Mouse (Mus musculus): ENCODE results near the gene 1700092M07Rik.

1700092M07Rik gene

GRCm38 (mm10) chr19:8745382-8745781 is 4.9 kb downstream of the 1700092M07Rik start:
- DNase-seq: no peak

GRCm38 (mm10) chr19:8747368-8747767 is 6.8 kb downstream of the 1700092M07Rik start:
- no peak for DNase-seq

- no peak for DNase-seq
These were observed 15.1 kb downstream of the 1700092M07Rik start for GRCm38 (mm10) chr19:8755652-8756051.

DNA sequence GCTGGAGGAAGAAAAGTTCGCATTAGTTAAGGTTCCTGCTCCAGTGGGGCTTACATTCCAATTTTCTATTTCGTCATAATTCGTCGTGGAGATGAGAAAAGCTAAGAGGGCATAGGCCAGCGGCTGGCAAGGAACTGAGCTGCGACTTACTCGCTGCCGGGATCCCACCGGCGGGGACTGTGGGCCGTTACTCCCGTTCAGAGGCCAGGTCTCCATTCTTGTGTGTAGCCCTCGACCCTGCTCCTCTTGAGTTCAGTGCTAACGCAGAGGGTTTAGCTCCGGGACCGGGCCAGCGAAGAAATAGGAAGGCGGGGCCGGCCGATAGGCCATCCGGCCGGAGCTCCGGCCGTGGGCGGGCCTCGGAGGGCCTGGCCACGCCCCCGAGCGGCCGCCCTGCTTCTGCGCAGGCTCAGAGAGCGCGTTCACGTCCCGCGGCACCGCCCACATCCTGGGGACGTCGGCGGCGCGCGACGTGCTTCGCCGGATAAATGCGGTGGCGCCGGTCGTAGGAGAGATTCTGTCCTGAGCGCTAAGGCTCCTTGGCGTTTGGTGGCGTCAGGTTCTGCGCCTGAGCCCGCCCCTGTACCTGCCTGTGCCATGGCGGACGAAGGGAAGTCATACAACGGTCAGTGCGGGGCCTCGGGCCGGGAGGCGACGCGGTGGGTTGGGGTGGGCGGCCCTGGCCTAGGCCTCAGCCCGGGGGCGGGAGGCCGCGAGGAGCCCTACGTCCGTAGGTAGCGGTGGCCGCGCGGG is 16.3 kb downstream of the 1700092M07Rik start, which contains the start of gene Nxf1:
Gene Nxf1, plus strand, starts transcription at position 439 of the 753 bp plus-strand sequence.
- peak; percentile 88 to 93 for DNase-seq

- no peak for DNase-seq
These were observed 17.0 kb downstream of the 1700092M07Rik start for GRCm38 (mm10) chr19:8757471-8757998.

DNA sequence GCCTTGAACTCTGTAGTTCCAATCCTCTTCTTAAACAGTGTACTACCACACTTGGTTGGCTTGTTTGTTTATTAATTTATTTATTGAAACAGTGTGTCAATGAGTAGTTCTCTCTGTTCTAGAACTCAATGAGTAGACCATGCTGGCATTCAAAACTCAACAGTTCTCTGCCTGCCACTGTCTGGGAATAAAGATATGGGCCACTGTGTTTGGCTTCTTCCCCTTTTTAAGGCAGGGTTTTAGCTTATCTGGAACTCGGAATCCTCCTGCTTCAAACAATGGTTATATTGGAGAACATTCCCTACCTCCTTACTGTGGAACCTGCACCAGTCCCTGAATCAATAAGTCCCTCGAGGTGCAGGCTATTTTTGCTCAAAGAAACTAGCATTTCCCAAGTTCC is 18.4 kb downstream of the 1700092M07Rik start:
- DNase-seq: no peak

GRCm38 (mm10) chr19:8760757-8761156 is 20.2 kb downstream of the 1700092M07Rik start:
- DNase-seq: no peak

DNA sequence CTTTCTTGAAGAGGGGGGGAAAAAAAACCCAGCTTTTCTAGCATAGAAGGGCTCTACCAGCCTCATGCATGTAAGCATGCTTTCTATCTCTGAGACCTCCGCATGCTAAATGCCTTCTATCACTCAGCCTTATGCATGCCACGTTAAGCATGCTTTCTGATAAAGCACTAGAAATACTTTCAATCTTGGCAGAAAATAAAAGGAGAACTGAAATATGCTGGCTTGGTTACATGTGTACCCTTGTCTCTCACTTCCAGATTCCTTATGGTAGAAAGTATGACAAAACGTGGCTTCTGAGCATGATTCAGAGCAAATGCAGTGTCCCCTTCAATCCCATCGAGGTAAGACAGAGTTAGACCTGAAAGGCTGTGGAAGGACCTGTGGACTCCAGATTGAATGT is 22.8 kb downstream of the 1700092M07Rik start:
- no peak for DNase-seq

GRCm38 (mm10) chr19:8765562-8765961 is 25.0 kb downstream of the 1700092M07Rik start:
- no peak for DNase-seq

GRCm38 (mm10) chr19:8770567-8771270 is 30.2 kb downstream of the 1700092M07Rik start, which contains the start of gene Tmem223:
Tmem223 (plus strand) TSS chr19:8770996.
- DNase-seq: peak; percentile 71 to 80

GRCm38 (mm10) chr19:8772996-8773395 is 32.5 kb downstream of the 1700092M07Rik start:
- no peak for DNase-seq

DNA sequence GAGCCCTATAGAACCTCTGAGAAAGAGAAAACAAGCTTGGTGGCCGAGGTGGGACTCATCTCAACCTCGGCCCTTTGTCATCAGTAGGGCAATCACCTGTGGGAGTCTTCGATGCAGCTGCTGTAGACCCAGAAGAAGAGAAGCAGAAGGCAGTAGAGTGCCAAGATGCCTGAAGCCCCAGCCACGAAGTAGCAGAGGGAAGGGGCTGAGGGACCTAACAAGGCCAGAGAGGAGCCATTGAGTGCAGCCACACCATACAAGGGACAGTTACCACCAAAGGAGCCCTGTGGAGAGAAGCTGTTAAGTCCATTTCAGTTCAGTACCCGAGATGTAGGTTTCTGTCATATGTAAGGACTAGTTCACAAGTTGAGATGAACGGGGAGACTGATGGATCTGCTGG is 32.9 kb downstream of the 1700092M07Rik start:
- DNase-seq: no peak

- DNase-seq: peak; percentile 92 to 96
These were observed 33.7 kb downstream of the 1700092M07Rik start, which contains the start of gene Tmem179b for GRCm38 (mm10) chr19:8774086-8774835. Tmem179b (minus strand) TSS chr19:8774467.

- peak; percentile 26 to 27 for DNase-seq
These were observed 34.5 kb downstream of the 1700092M07Rik start for GRCm38 (mm10) chr19:8774951-8775421.

DNA sequence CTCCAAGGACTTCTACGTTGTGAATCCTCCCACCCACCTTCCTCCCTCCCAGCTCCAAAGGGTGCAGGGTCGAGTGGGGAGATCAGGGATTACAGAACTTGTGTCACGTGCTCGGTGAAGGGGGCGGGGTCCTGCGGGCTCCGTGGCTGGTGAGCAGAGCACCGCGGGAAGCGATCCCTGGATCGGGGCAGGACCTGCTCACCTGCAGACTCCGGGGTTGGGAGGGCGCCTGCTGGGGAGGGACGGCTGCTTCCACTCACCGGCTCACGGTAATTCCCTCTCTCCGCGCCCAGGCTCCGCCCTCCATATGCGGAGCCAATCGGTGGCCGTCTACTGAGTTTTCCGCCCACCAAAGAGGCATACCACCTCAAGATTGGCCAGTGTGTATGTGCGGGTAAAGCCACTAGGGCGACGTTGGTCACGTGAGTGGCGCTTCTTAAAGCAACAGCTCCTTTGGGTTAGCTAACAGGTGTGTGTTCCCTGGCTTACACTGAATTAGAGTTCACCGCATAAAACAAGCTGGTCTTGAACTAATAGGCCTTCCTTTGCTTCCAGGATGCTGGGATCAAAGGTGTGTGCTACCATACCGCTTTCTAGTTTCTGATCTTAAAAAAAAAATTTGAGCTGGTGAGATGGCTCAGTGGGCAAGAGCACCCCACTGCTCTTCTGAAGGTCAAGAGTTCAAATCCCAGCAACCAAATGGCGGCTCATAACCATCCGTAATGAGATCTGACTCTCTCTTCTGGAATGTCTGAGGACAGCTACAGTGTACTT is 45.7 kb downstream of the 1700092M07Rik start, which contains the start of gene Taf6l:
Gene Taf6l, minus strand, starts transcription at position 410 of the 774 bp plus-strand sequence.
- peak; percentile 97 to 98 for DNase-seq

DNA sequence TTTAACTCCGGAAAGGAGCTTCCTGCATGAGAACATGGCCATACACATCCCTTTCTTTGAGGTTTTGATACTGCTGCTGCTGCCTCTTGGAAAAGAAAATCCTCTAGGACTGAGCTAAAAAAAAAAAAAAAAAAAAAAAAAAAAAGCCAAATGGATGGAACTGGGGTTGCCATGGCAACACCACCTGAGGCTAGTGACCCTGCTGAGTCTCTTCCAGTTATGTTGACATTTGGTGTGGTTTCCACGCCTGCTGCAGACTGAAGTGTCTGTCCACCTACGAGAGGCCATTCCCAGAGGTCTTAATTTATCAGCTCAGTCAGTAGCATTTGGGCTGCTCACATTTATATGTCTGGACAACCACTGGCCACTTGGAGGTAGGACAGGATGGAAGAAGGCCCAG is 48.0 kb downstream of the 1700092M07Rik start:
- DNase-seq: no peak

DNA sequence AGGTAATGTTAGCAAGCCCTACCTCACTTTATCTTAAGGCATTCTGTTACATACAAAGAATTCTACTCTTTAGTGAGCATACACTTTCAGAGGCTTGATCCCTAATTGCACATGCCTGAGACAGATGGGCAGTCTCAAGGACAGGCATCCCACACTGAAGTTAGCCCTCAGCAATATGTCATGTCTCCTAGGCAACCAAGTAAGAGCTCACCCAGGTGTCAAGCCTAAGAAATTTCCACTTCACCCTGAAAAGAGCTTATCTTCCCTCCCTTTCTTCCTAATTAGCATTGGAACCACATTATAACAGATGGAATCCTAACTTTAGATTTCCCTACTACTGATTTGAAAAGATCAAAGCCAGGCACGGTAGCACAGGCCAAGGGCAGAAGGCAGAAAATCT is 48.7 kb downstream of the 1700092M07Rik start:
- DNase-seq: no peak

DNA sequence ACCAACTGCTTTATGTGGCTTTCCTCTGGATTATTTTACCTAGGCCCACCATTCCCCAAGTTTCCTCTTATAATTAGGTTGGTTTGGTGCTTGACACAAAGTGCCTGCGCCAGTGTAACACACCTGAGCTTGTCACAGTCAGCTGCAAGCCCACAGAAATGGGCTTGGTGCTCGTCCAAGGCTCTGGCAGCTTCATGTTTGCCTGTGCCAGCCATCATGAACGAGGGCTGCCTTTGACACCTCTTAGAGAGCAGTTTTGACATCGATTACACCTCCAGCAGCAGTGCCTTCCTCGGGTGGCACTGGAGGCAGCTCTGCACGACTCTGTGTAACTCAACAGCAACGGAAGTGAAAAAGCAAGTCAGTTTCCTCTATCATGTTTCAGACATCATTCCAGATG is 49.7 kb downstream of the 1700092M07Rik start:
- DNase-seq: no peak

All from kidney, adult 8-10 months (tissue).